Mouse (Mus musculus): Measurements from ENCODE around the gene Tmed5. TPM values are rescaled to one million over a fixed set of nuclear protein-coding genes. Genes with fewer than 3 reads are reported as not detected.
"Not testable (repeated sequence)": the region's sequence is repeated elsewhere in the genome, so short reads cannot be mapped to it uniquely, and the experiment has no call there.

Gene Tmed5
- polyA plus RNA-seq, 1 experiment from 2014 or later, result 23.1 TPM

GRCm38 (mm10) chr5:108117693-108118092, 14.7 kb downstream of the Tmed5 start:
- DNase-seq (ENCODE audit: low spot score), result no peak
- Histone ChIP-seq H3K36me3 (ENCODE audit: insufficient read depth, low read length) (no peaks in the 10 kb centered on the region), H3K4me2 (ENCODE audit: low read length) (no peak overlapping the region), H3K27me3 (ENCODE audit: insufficient read depth, low read length) (no peaks in the 10 kb centered on the region), H3K4me1 (replicated peaks; ENCODE audit: insufficient read depth, low read length) (no peaks in the 10 kb centered on the region), H3K9ac (ENCODE audit: low read depth, low read length) (no peak overlapping the region), H3K9me3 (replicated peaks; ENCODE audit: low read length) (no peaks in the 10 kb centered on the region), H3K27ac (no peak overlapping the region), H3K4me3 (replicated peaks; ENCODE audit: low read depth, low read length) (no peak overlapping the region)
- ATAC-seq (replicated peaks; ENCODE audit: low FRiP score, low read depth), result no peak
- TF ChIP-seq CTCF (IDR thresholded peaks at IDR 0.05; ENCODE audit: low read depth), result no peak
- 95% methylated on average over 4 of the region's 4 CpGs for WGBS

GRCm38 (mm10) chr5:108109346-108109745, 23.1 kb downstream of the Tmed5 start:
- DNase-seq (ENCODE audit: low spot score) (no peak), ATAC-seq (replicated peaks; ENCODE audit: low FRiP score, low read depth) (no peak)
- Histone ChIP-seq H3K4me3 (replicated peaks; ENCODE audit: low read depth, low read length) (no peak overlapping the region), H3K4me1 (replicated peaks; ENCODE audit: insufficient read depth, low read length) (no peaks in the 10 kb centered on the region), H3K27me3 (ENCODE audit: insufficient read depth, low read length) (no peaks in the 10 kb centered on the region), H3K9ac (ENCODE audit: low read depth, low read length) (no peak overlapping the region), H3K4me2 (ENCODE audit: low read length) (no peak overlapping the region), H3K36me3 (ENCODE audit: insufficient read depth, low read length) (peaks cover 17% of the 10 kb centered on the region; the same call in 1 of the 2 replicates), H3K9me3 (replicated peaks; ENCODE audit: low read length) (no peaks in the 10 kb centered on the region), H3K27ac (no peak overlapping the region)
- TF ChIP-seq CTCF (IDR thresholded peaks at IDR 0.05; ENCODE audit: low read depth), result no peak
- WGBS, result 92% methylated on average over 7 of the region's 7 CpGs

GRCm38 (mm10) chr5:108104306-108104705, 28.1 kb downstream of the Tmed5 start:
- H3K36me3 ChIP-seq (ENCODE audit: insufficient read depth, low read length), result peaks cover 22% of the 10 kb centered on the region; the same call in 1 of the 2 replicates
- no peaks in the 10 kb centered on the region for H3K9me3 ChIP-seq (replicated peaks; ENCODE audit: low read length)
- no peak overlapping the region for H3K9ac ChIP-seq (ENCODE audit: low read depth, low read length)
- no peak for TF ChIP-seq CTCF (IDR thresholded peaks at IDR 0.05; ENCODE audit: low read depth)
- 85% methylated on average over 5 of the region's 5 CpGs for WGBS
- no peak overlapping the region for H3K4me3 ChIP-seq (replicated peaks; ENCODE audit: low read depth, low read length)
- DNase-seq (ENCODE audit: low spot score) (no peak), ATAC-seq (replicated peaks; ENCODE audit: low FRiP score, low read depth) (no peak)
- H3K27me3 ChIP-seq (ENCODE audit: insufficient read depth, low read length), result no peaks in the 10 kb centered on the region
- H3K4me2 ChIP-seq (ENCODE audit: low read length), result no peak overlapping the region
- no peak overlapping the region for H3K27ac ChIP-seq
- no peaks in the 10 kb centered on the region for H3K4me1 ChIP-seq (replicated peaks; ENCODE audit: insufficient read depth, low read length)

GRCm38 (mm10) chr5:108100196-108100595, 32.2 kb downstream of the Tmed5 start:
- Histone ChIP-seq H3K27me3 (ENCODE audit: insufficient read depth, low read length) (no peaks in the 10 kb centered on the region), H3K36me3 (ENCODE audit: insufficient read depth, low read length) (peaks cover 32% of the 10 kb centered on the region; the same call in 1 of the 2 replicates), H3K4me1 (replicated peaks; ENCODE audit: insufficient read depth, low read length) (no peaks in the 10 kb centered on the region), H3K9ac (ENCODE audit: low read depth, low read length) (no peak overlapping the region), H3K9me3 (replicated peaks; ENCODE audit: low read length) (no peaks in the 10 kb centered on the region), H3K27ac (no peak overlapping the region), H3K4me3 (replicated peaks; ENCODE audit: low read depth, low read length) (no peak overlapping the region), H3K4me2 (ENCODE audit: low read length) (no peak overlapping the region)
- TF ChIP-seq CTCF (IDR thresholded peaks at IDR 0.05; ENCODE audit: low read depth), result no peak
- ATAC-seq (replicated peaks; ENCODE audit: low FRiP score, low read depth), result no peak
- no peak for DNase-seq (ENCODE audit: low spot score)

DNA sequence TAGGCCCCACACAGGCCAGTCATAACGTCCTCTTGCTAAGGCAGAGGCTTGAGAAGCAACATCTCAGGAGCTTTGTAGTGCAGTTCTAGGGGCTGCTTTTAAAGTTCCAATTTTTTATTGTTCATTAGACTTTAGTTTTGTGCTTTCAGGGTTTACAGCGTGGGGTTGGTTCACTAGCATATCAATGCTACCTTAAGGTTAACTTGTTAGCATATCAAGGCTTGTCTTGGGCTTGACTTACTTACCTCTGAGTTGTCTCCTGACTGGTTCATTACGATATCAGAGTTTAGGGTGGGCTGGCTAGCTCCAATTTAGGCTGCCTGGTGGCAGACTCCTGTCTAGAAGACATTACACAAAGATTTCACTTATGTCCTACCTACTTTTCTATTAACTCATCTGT, 34.7 kb downstream of the Tmed5 start:
- no peaks in the 10 kb centered on the region for H3K4me1 ChIP-seq (replicated peaks; ENCODE audit: insufficient read depth, low read length)
- no peak overlapping the region for H3K4me3 ChIP-seq (replicated peaks; ENCODE audit: low read depth, low read length)
- H3K36me3 ChIP-seq (ENCODE audit: insufficient read depth, low read length), result peaks cover 32% of the 10 kb centered on the region
- ATAC-seq (replicated peaks; ENCODE audit: low FRiP score, low read depth) (no peak), DNase-seq (ENCODE audit: low spot score) (no peak)
- H3K27ac ChIP-seq, result no peak overlapping the region
- no peak overlapping the region for H3K4me2 ChIP-seq (ENCODE audit: low read length)
- WGBS, result 93% methylated on average over 3 of the region's 3 CpGs
- H3K27me3 ChIP-seq (ENCODE audit: insufficient read depth, low read length), result no peaks in the 10 kb centered on the region
- no peaks in the 10 kb centered on the region for H3K9me3 ChIP-seq (replicated peaks; ENCODE audit: low read length)
- no peak overlapping the region for H3K9ac ChIP-seq (ENCODE audit: low read depth, low read length)
- TF ChIP-seq CTCF (IDR thresholded peaks at IDR 0.05; ENCODE audit: low read depth), result no peak

DNA sequence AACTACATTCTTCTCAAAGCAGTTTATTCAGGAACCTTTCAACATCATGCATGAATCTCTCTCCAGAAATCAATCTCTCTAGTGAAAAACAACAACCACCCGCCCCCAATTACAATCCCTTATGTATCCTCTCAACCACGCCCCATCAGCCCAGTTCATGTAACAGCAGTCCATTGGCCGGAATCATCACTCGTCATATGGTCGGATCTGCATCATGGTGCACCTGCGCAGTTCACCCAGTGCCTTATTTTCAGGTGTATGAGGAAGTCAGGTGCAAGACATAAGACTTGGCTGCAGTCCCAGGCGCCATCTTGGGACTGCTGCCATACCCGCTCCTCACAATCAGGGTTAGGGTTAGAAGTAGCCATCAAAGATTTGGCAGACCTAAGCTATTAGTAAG, 39.7 kb downstream of the Tmed5 start:
- not testable (repeated sequence) for DNase-seq (ENCODE audit: low spot score); H3K27ac ChIP-seq; H3K9ac ChIP-seq (ENCODE audit: low read depth, low read length); H3K9me3 ChIP-seq (replicated peaks; ENCODE audit: low read length); H3K4me3 ChIP-seq (replicated peaks; ENCODE audit: low read depth, low read length); H3K4me1 ChIP-seq (replicated peaks; ENCODE audit: insufficient read depth, low read length); ATAC-seq (replicated peaks; ENCODE audit: low FRiP score, low read depth); H3K4me2 ChIP-seq (ENCODE audit: low read length); H3K27me3 ChIP-seq (ENCODE audit: insufficient read depth, low read length)
- H3K36me3 ChIP-seq (ENCODE audit: insufficient read depth, low read length), result peaks cover 38% of the 10 kb centered on the region
- 97% methylated on average over 8 of the region's 8 CpGs for WGBS

GRCm38 (mm10) chr5:108085440-108085839, 47.0 kb downstream of the Tmed5 start:
- no peaks in the 10 kb centered on the region for H3K4me1 ChIP-seq (replicated peaks; ENCODE audit: insufficient read depth, low read length)
- TF ChIP-seq CTCF (IDR thresholded peaks at IDR 0.05; ENCODE audit: low read depth), result peak; percentile 57
- no peak overlapping the region for H3K4me2 ChIP-seq (ENCODE audit: low read length)
- no peaks in the 10 kb centered on the region for H3K27me3 ChIP-seq (ENCODE audit: insufficient read depth, low read length)
- H3K9ac ChIP-seq (ENCODE audit: low read depth, low read length), result no peak overlapping the region
- no peaks in the 10 kb centered on the region for H3K9me3 ChIP-seq (replicated peaks; ENCODE audit: low read length)
- DNase-seq (ENCODE audit: low spot score) (no peak), ATAC-seq (replicated peaks; ENCODE audit: low FRiP score, low read depth) (no peak)
- no peak overlapping the region for H3K4me3 ChIP-seq (replicated peaks; ENCODE audit: low read depth, low read length)
- peaks cover 25% of the 10 kb centered on the region; the same call in 1 of the 2 replicates for H3K36me3 ChIP-seq (ENCODE audit: insufficient read depth, low read length)
- no peak overlapping the region for H3K27ac ChIP-seq
- 90% methylated on average over 2 of the region's 2 CpGs for WGBS

All from kidney, postnatal 0 days (tissue).